Mouse (Mus musculus) E14TG2a.4 (cell line): ENCODE results near the gene Bglap.

Source experiments
- CTCF ChIP-seq: conservative IDR thresholded peaks from 2 replicates; pipeline ENCODE4 v1.5.1; 2014; ENCODE audit warnings: low read length
- NANOG ChIP-seq: IDR thresholded peaks from 2 replicates; pipeline ENCODE4 v1.6.1; 2014; ENCODE audit warnings: borderline replicate concordance, low read length, mixed read lengths
- POU5F1 ChIP-seq: IDR thresholded peaks from 2 replicates; pipeline ENCODE4 v1.6.1; 2014; ENCODE audit warnings: low read length, borderline replicate concordance

GRCm38 (mm10) chr3:88352907-88353306 lies 31.4 kb downstream of the Bglap start:
- no peak for TF ChIP-seq CTCF
- TF ChIP-seq NANOG, result no peak
- no peak for TF ChIP-seq POU5F1
